Mouse (Mus musculus) limb, embryonic 11.5 days (tissue): ENCODE measurements around the gene Ccdc167. TPM values are rescaled to one million over a fixed set of nuclear protein-coding genes. Genes with fewer than 3 reads are reported as not detected.

ENCODE experiments used
- ATAC-seq: fragments of 200-750 bp; cut with Nextera tagmentation; 2 replicates; pipeline ENCODE4 v1.8.0; 2017; ENCODE audit warnings: low read depth; ENCODE audit not compliant: insufficient number of reproducible peaks, low FRiP score, low TSS enrichment
- DNase-seq: peaks from one replicate; pipeline ENCODE4 v3.0.0-alpha.2; 2015; ENCODE audit warnings: low spot score
- H3K27ac ChIP-seq: fragments of 300-500 bp; sonication (generic); replicated peaks from 2 replicates; pipeline ENCODE4 v1.5.1; 2014; ENCODE audit warnings: low read depth, mild to moderate bottlenecking, low read length
- H3K27me3 ChIP-seq: fragments of 300-500 bp; sonication (generic); 2 replicates; pipeline ENCODE4 v1.6.1; 2014; ENCODE audit warnings: mild to moderate bottlenecking, low read length, mixed read lengths; ENCODE audit not compliant: control insufficient read depth, insufficient read depth
- H3K36me3 ChIP-seq: fragments of 300-500 bp; sonication (generic); 2 replicates; pipeline ENCODE4 v1.6.1; 2014; ENCODE audit warnings: mild to moderate bottlenecking, low read length, moderate library complexity, mixed read lengths; ENCODE audit not compliant: control insufficient read depth, insufficient read depth
- H3K4me1 ChIP-seq: fragments of 300-500 bp; sonication (generic); 2 replicates; pipeline ENCODE4 v1.6.1; 2014; ENCODE audit warnings: low read length, mixed read lengths; ENCODE audit not compliant: control insufficient read depth, insufficient read depth
- H3K4me2 ChIP-seq: fragments of 300-500 bp; sonication (generic); 2 replicates; pipeline ENCODE4 v1.6.1; 2014; ENCODE audit warnings: low read depth, mild to moderate bottlenecking, moderate library complexity; ENCODE audit not compliant: severe bottlenecking
- H3K4me3 ChIP-seq: fragments of 300-500 bp; sonication (generic); 2 replicates; pipeline ENCODE4 v1.5.1; 2014; ENCODE audit warnings: low read depth, low read length
- H3K9ac ChIP-seq: fragments of 300-500 bp; sonication (generic); 2 replicates; pipeline ENCODE4 v1.6.1; 2014; ENCODE audit warnings: mild to moderate bottlenecking, low read length
- H3K9me3 ChIP-seq: fragments of 300-500 bp; sonication (generic); 2 replicates; pipeline ENCODE4 v1.6.1; 2016; ENCODE audit warnings: low read length; ENCODE audit not compliant: control insufficient read depth
- WGBS: fragments of 180-500 bp; shearing (Covaris S2); extraction: QIAGEN DNeasy Blood & Tissue Kit; methylation state at CpG from one replicate; pipeline ENCODE4 v1.1.7; 2014; 5-methylcytosine and 5-hydroxymethylcytosine counted together
- polyA plus RNA-seq: library from polyadenylated mRNA; unstranded; fragments of >200 nt; fragmentation: Nextera tagmentation; extraction: Ambion mirVana; gene quantifications from 2 replicates; pipeline ENCODE4 v1.2.1, GENCODE M21; 2014

Gene Ccdc167
- polyA plus RNA-seq, 1 experiment from 2014 or later: 20.0 TPM

- whole genome bisulfite sequencing: 68% methylated on average over 2 of the region's 2 CpGs
- no peak overlapping the region for H3K4me3 ChIP-seq
- H3K27ac ChIP-seq: no peak overlapping the region
- ATAC-seq (no peak), DNase-seq (no peak)
- H3K4me1 ChIP-seq: 0 out of 2 replicates have a peak, but pooled peaks cover 4% of the 10 kb centered on the region
- H3K9me3 ChIP-seq: no peaks in the 10 kb centered on the region
- H3K9ac ChIP-seq: no peak overlapping the region
- no peaks in the 10 kb centered on the region for H3K27me3 ChIP-seq
- H3K4me2 ChIP-seq: no peak overlapping the region
- 0 out of 2 replicates have a peak, but pooled peaks cover 2% of the 10 kb centered on the region for H3K36me3 ChIP-seq
Measured at GRCm38 (mm10) chr17:29658249-29658648, 58.6 kb downstream of the Ccdc167 start.

DNA sequence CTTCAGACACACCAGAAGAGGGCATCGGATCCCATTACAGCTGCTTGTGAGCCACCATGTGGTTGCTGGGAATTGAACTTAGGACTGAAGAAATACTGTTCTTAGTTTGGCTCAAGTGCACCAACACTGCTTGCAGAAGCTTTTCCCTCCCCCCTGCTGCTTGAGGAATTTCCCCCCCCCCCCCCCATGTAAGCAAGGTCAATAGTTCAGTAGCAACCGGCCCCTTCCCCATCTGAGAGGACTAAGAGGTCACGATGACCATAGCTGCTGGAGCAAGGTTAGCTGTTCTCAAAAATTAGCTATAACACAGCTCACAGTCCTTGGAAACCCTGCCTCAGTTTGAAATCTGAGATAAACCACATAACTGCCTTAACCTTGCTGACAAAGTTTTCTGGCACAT lies 74.6 kb downstream of the Ccdc167 start:
- Histone ChIP-seq H3K4me3 (no peak overlapping the region), H3K27me3 (no peaks in the 10 kb centered on the region), H3K27ac (no peak overlapping the region), H3K4me2 (no peak overlapping the region), H3K36me3 (peaks cover 23% of the 10 kb centered on the region; the same call in 1 of the 2 replicates), H3K9ac (no peak overlapping the region), H3K4me1 (no peaks in the 10 kb centered on the region), H3K9me3 (no peaks in the 10 kb centered on the region)
- DNase-seq: no peak
- no peak for ATAC-seq
- WGBS: 70% methylated on average over 3 of the region's 3 CpGs

DNA sequence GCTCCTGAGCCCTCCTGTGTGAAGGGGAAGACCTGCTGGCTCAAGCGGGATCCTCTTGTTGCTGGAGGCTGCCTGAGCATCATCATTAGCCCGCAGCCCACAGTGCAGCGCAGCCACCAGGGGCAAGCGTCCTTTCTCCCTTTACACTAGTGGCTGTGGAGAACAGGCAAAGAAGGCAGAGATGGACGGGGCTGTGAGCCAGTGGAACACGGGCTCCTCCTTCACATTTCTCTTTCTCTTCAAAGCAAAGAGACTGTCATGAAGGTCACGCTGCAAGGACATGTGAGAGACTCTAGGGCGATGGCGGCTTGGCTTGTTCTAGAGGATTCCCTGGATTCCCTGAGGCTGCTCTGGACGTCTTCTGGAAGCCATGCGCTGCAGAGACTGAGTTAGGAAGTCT lies 75.9 kb downstream of the Ccdc167 start:
- no peak overlapping the region for H3K27ac ChIP-seq
- no peak overlapping the region for H3K9ac ChIP-seq
- no peak overlapping the region for H3K4me2 ChIP-seq
- H3K9me3 ChIP-seq: no peaks in the 10 kb centered on the region
- ATAC-seq: no peak
- peaks cover 24% of the 10 kb centered on the region; the same call in 1 of the 2 replicates for H3K36me3 ChIP-seq
- 92% methylated on average over 11 of the region's 11 CpGs for WGBS
- no peaks in the 10 kb centered on the region for H3K27me3 ChIP-seq
- H3K4me3 ChIP-seq: no peak overlapping the region
- no peaks in the 10 kb centered on the region for H3K4me1 ChIP-seq
- DNase-seq: no peak

GRCm38 (mm10) chr17:29637895-29638294 lies 78.9 kb downstream of the Ccdc167 start:
- 83% methylated on average over 8 of the region's 8 CpGs for WGBS
- DNase-seq: no peak
- no peak for ATAC-seq

DNA sequence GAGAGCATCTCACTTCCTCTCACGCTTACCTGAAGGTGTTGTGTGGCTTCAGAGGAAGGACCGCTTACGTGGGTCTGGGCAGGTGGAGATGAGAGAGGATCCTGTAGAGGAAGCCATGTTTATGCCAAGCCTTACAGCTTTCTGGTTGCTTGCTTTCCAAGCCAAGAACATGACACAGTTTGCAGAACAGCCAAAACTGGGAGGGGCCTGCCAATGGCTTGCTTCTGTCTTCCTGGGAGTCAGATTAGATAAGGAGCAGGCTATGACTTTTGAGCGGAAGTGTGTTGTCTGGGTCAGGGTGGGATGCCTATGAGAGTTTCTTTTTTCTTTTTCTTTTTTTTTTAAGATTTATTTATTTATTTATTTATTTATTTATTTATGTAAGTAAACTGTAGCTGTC lies 79.5 kb downstream of the Ccdc167 start:
- Histone ChIP-seq H3K9me3 (no peaks in the 10 kb centered on the region), H3K27ac (no peak overlapping the region), H3K4me3 (no peak overlapping the region), H3K4me2 (no peak overlapping the region), H3K36me3 (peaks cover 36% of the 10 kb centered on the region), H3K27me3 (no peaks in the 10 kb centered on the region), H3K4me1 (no peaks in the 10 kb centered on the region), H3K9ac (no peak overlapping the region)
- WGBS: 96% methylated on average over 4 of the region's 4 CpGs
- no peak for DNase-seq
- no peak for ATAC-seq

More at GRCm38 (mm10) chr17:29637895-29638294, 78.9 kb downstream of the Ccdc167 start:
- Histone ChIP-seq H3K4me1 (no peaks in the 10 kb centered on the region), H3K36me3 (peaks cover 34% of the 10 kb centered on the region), H3K9ac (no peak overlapping the region), H3K4me3 (no peak overlapping the region), H3K27ac (no peak overlapping the region), H3K27me3 (no peaks in the 10 kb centered on the region), H3K9me3 (no peaks in the 10 kb centered on the region), H3K4me2 (no peak overlapping the region)

Other genes starting within 250 kb of the Ccdc167 start
- gene Pim1, start 226.3 kb downstream of the Ccdc167 start, polyA plus RNA-seq: 19.1 and 21.5 TPM in 2 replicates
- gene Gm17657, start 167.4 kb downstream of the Ccdc167 start, polyA plus RNA-seq: not detected in 2 replicates
- 19.7 and 20.1 TPM in 2 replicates for gene Tbc1d22b, start 167.3 kb downstream of the Ccdc167 start, polyA plus RNA-seq
- gene Tmem217, start 164.7 kb downstream of the Ccdc167 start, polyA plus RNA-seq: 0.43 and 0.55 TPM in 2 replicates
- 116 TPM in 2 replicates for gene Rnf8, start 102.3 kb downstream of the Ccdc167 start, polyA plus RNA-seq
- gene Gm28043, start 102.2 kb downstream of the Ccdc167 start, polyA plus RNA-seq: 2.9 and 3.1 TPM in 2 replicates
- 117 and 125 TPM in 2 replicates for gene Cmtr1, start 56.4 kb downstream of the Ccdc167 start, polyA plus RNA-seq